Mouse (Mus musculus) erythroblast, embryonic 14.5 days (primary cell): ENCODE data around the gene Rxrg.

Experiments used
- GATA1 ChIP-seq: IDR thresholded peaks from 2 replicates; pipeline ENCODE4 v1.6.1; 2012; ENCODE audit warnings: low read length, inconsistent platforms, mixed read lengths
- TAL1 ChIP-seq: IDR thresholded peaks from 3 replicates; pipeline ENCODE4 v1.6.1; 2012; ENCODE audit warnings: low read length, inconsistent platforms, mixed read lengths

DNA sequence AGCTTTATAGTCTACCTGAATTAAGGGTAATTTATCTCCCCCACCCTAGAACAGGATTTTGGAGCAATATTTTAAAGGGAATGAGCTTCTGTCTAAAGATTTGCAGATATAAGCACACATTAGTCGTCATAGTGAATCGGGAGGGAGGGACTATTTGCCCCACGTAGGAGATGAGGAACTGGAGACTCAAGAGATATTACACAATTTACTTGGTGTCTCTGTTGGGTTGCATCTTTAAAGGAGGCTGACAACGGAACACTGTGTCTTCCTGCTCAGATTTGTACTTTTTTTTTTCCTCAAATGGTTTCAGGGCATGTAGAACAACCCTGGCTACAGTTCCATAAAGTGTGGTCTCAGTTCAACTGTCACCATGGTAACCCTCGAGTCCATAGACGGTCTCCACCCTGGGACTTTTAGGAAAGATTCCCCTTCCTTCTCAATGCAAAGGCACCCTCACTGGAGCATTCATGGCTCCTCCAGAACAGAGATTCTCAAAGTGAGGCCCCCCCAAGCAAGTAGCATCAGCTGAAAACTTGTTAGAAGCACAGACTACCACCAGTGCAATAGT is 44.1 kb upstream of the Rxrg start:
- TF ChIP-seq GATA1, result no peak
- no peak for TF ChIP-seq TAL1
